Mouse (Mus musculus): ENCODE data around the gene Hic2. TPM values are rescaled to one million over a fixed set of nuclear protein-coding genes. Genes with fewer than 3 reads are reported as not detected.

Gene Hic2
- polyA plus RNA-seq, 1 experiment from 2014 or later, result 7.2 TPM

DNA sequence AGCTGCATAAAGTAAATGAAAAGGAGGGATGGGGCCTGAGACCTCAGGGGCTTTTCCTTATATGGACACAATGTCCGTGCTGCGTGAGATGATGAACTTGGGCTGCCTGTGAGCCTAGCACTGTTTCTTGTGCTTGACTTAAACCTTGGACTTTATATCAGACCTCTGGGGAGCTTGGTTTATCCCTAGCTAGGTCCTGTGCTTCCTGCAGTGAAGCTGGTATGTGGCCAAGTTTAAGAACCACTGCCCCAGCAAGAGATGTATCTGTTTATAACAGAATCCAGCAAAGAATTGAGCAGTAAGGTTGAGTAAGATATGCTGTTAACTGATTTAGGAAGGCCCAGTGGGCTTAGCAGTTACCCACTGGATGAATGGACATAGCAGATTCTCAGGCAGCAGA, 6.0 kb downstream of the Hic2 start:
- peaks cover 42% of the 10 kb centered on the region for H3K4me1 ChIP-seq
- no peaks in the 10 kb centered on the region for H3K9me3 ChIP-seq (replicated peaks)
- H3K4me3 ChIP-seq, result no peak overlapping the region
- H3K4me2 ChIP-seq, result no peak overlapping the region
- ATAC-seq, result no peak
- no peak overlapping the region for H3K27ac ChIP-seq
- H3K36me3 ChIP-seq (ENCODE audit: poor library complexity, severe bottlenecking), result no peaks in the 10 kb centered on the region
- WGBS, result 88% methylated on average over 2 of the region's 2 CpGs
- no peak overlapping the region for H3K9ac ChIP-seq
- H3K27me3 ChIP-seq, result no peaks in the 10 kb centered on the region

DNA sequence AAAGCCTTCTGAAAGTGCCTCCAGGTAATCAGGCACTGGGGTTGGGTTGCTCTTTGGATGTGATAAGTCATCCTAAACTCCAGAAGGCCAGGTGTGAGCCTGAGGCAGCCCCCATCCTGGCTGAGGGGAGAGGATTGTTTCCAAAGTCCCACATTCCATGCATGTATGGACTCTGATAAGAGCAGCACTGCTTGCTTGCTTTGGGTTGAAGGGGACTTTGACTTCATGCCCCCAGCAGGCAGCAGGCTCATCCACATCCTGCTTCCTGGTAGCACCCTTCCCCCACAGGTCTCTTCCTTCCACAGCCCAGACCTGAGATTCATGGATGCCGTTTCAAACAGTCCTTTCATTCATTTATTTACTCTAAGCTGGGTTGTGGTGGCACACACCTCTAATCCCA, 10.4 kb downstream of the Hic2 start:
- Histone ChIP-seq H3K4me2 (no peak overlapping the region), H3K4me3 (no peak overlapping the region), H3K27ac (no peak overlapping the region), H3K9me3 (replicated peaks) (no peaks in the 10 kb centered on the region), H3K4me1 (peaks cover 22% of the 10 kb centered on the region), H3K36me3 (ENCODE audit: poor library complexity, severe bottlenecking) (no peaks in the 10 kb centered on the region), H3K9ac (no peak overlapping the region), H3K27me3 (no peaks in the 10 kb centered on the region)
- ATAC-seq, result no peak
- 78% methylated on average over 1 of the region's 1 CpGs for WGBS

DNA sequence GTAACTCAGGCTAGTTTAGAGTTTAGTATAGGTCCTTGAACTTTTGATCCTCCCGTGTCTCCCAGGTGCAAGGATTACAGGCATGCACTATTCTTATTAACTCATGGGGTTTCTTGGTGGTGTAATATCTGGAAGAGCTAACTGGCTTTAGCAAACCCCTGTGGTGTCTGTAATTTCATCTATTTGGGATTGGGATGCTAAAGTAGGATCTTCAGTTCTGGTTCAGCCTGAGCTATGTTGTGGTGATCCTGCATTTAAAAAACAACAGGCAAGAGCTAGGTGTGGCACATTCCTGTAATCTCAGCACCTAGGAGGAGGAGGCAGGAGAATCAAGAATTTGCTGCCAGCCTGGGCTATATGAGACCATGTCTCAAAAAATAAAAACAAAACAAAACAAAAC, 11.6 kb downstream of the Hic2 start:
- 83% methylated on average over 1 of the region's 1 CpGs for WGBS
- Histone ChIP-seq H3K9me3 (replicated peaks) (no peaks in the 10 kb centered on the region), H3K9ac (no peak overlapping the region), H3K36me3 (ENCODE audit: poor library complexity, severe bottlenecking) (no peaks in the 10 kb centered on the region), H3K4me3 (no peak overlapping the region), H3K27me3 (no peaks in the 10 kb centered on the region), H3K27ac (no peak overlapping the region), H3K4me1 (peaks cover 14% of the 10 kb centered on the region), H3K4me2 (no peak overlapping the region)
- ATAC-seq, result no peak

DNA sequence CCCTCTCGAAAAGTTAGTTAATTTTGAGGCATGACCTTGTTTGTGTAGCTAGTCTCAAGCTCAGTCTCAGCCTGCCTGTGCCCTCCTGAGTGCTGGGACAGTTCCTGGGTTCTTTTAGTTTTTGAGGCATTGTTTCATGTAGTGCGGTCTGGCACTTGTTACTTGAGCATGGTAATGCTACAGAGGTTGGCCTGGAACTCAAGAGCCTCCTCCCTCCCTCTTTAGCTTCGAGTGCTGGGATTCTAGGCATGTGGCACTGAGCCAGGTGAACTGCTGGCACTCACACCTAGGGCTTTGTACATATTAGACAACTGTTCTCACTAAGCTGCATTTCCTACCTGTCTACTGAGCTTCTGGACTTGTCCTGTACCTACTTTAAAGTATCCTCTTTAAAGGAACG, 14.4 kb downstream of the Hic2 start:
- Histone ChIP-seq H3K4me2 (no peak overlapping the region), H3K27ac (no peak overlapping the region), H3K4me1 (peaks cover 33% of the 10 kb centered on the region), H3K4me3 (no peak overlapping the region), H3K9ac (no peak overlapping the region), H3K9me3 (replicated peaks) (no peaks in the 10 kb centered on the region), H3K27me3 (no peaks in the 10 kb centered on the region), H3K36me3 (ENCODE audit: poor library complexity, severe bottlenecking) (no peaks in the 10 kb centered on the region)
- no peak for ATAC-seq
- WGBS, result 71% methylated on average over 4 of the region's 4 CpGs

DNA sequence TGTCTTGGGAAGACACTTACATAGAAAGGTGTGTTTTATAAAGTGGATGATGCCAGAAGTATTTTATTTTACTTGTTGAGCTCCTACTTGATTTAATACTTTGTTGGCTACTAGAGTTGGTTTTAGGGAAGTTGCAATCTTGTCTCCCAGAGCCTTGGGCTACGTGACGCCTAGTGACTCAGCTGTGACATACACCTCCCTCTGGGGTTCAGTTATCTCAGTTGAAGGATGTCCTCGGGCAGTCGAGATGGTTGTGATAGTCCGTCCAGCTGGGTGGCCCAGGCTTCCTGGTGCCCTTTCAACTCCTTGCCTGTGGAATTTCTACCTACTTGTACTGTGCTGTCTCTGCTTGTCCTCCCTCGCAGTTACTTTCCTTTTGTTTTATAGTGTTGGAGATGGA, 15.8 kb downstream of the Hic2 start:
- Histone ChIP-seq H3K27me3 (no peaks in the 10 kb centered on the region), H3K27ac (no peak overlapping the region), H3K4me3 (no peak overlapping the region), H3K36me3 (ENCODE audit: poor library complexity, severe bottlenecking) (no peaks in the 10 kb centered on the region), H3K9me3 (replicated peaks) (no peaks in the 10 kb centered on the region), H3K4me1 (peaks cover 47% of the 10 kb centered on the region), H3K4me2 (no peak overlapping the region), H3K9ac (no peak overlapping the region)
- ATAC-seq, result no peak
- 91% methylated on average over 6 of the region's 6 CpGs for whole genome bisulfite sequencing

DNA sequence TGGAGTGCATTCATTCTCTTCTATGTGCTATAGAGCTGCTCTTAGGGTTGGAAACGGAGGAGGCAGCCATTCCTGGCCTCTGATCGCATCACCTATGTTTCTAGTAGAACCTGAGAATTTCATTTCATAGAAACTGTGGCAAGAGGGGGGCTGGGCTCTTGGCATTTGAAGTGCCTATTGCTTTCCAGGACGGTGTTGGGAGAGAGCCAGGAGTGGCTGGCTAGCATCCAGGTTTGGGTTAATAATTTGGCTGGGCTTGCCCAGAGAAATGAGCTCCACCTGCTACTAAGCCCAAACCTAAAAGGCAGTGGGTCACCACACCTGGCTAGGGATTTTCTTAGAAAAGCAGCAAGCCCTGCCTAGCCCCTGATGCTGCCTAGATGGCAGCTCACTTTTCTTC, 18.2 kb downstream of the Hic2 start:
- Histone ChIP-seq H3K9ac (no peak overlapping the region), H3K4me3 (no peak overlapping the region), H3K4me1 (peaks cover 51% of the 10 kb centered on the region), H3K27ac (peak overlapping the region; percentile 12; the same call in 1 of the 2 replicates), H3K4me2 (no peak overlapping the region), H3K9me3 (replicated peaks) (no peaks in the 10 kb centered on the region), H3K27me3 (no peaks in the 10 kb centered on the region), H3K36me3 (ENCODE audit: poor library complexity, severe bottlenecking) (peaks cover 14% of the 10 kb centered on the region; the same call in 1 of the 2 replicates)
- 42% methylated on average over 3 of the region's 3 CpGs for WGBS
- ATAC-seq, result peak; percentile 25; the same call in 1 of the 2 replicates

DNA sequence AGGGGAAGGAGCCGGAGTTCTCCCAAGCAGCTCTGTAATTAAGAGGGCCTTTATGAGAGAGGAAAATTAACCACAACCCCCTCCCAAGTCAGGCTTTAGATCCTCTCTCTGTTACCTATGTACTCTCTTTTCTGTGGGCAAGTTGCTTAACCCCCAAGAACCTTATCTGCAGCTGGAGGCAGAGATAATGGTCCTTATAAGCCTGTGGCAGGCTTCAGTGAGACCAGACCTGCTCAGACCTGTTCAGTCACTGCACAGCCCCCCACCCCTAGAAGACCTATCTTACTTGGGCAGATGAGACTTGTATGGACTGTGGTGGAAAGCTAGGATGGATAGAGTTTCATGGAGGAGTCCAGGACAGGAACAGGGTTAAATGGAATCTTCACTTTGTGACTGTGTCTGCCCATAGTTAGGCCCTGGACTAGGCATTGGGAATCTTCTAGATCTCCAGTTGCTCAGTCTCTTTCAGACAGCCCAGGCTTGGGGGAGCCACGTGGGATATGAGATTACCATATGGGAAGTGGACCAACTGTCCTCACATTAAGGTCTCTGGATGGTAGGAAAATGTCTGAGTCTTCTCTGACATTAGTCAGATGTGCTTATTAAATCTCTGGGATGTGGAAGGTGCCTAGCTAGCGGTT, 18.8 kb downstream of the Hic2 start:
- Histone ChIP-seq H3K36me3 (ENCODE audit: poor library complexity, severe bottlenecking) (peaks cover 21% of the 10 kb centered on the region), H3K4me3 (no peak overlapping the region), H3K4me2 (no peak overlapping the region), H3K27ac (no peak overlapping the region), H3K9ac (no peak overlapping the region), H3K9me3 (replicated peaks) (no peaks in the 10 kb centered on the region), H3K4me1 (peaks cover 50% of the 10 kb centered on the region), H3K27me3 (no peaks in the 10 kb centered on the region)
- WGBS, result 68% methylated on average over 3 of the region's 3 CpGs
- ATAC-seq, result no peak

DNA sequence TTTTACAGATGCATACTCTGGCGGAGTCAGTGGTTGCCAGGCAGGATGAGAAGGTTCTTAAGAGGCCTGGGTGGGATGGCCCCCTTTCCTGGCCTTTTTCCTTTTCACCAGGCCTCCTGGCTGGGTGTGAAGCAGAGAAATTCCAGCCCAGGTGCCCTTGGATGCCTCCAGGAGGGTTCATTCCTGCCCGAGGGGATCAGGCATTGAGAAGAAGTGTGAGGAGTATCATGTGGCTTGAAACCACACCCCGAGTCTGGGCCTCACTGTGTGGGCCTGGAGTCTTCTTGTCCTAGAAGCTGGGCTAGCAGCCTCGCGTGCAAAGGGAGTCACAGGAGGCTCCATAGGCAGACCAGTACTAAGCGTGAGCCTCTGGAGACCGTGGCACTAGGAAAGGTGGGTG, 19.5 kb downstream of the Hic2 start:
- no peak overlapping the region for H3K4me3 ChIP-seq
- WGBS, result 69% methylated on average over 7 of the region's 7 CpGs
- no peaks in the 10 kb centered on the region for H3K27me3 ChIP-seq
- H3K9ac ChIP-seq, result no peak overlapping the region
- no peak for ATAC-seq
- H3K9me3 ChIP-seq (replicated peaks), result no peaks in the 10 kb centered on the region
- peaks cover 27% of the 10 kb centered on the region for H3K36me3 ChIP-seq (ENCODE audit: poor library complexity, severe bottlenecking)
- H3K27ac ChIP-seq, result no peak overlapping the region
- H3K4me1 ChIP-seq, result peaks cover 44% of the 10 kb centered on the region
- no peak overlapping the region for H3K4me2 ChIP-seq

DNA sequence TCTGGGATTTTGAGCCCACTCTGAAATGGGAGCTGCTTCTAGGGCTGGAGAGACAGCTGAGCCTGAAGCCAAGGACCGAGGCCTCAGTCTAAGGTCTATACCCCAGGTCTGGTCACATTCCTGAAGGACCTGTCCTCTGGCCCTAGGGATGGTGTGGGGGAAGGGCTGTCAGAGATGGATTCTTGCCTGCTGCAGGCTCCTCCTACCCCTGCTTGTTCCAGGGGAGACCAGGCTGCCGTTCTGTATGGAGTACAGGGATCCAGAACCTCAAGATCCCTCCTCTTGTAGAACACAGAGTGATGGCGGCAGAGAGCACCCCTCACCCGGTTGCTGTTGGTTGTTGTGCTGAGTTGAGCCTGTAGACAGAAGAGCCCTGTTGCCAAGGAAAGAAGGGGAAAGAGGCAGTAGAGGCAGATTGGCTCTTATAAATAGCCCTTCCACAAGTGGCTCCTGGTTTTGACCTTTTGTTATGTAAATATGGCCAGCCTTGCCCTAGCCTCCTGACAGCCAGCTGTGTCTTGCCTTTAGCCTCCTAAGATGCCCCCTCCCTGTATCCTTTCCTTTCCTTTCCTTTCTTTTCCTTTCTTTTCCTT, 20.7 kb downstream of the Hic2 start:
- ATAC-seq, result no peak; the same call in 1 of the 2 replicates
- H3K27ac ChIP-seq, result peak overlapping the region; percentile 1; the same call in 1 of the 2 replicates

DNA sequence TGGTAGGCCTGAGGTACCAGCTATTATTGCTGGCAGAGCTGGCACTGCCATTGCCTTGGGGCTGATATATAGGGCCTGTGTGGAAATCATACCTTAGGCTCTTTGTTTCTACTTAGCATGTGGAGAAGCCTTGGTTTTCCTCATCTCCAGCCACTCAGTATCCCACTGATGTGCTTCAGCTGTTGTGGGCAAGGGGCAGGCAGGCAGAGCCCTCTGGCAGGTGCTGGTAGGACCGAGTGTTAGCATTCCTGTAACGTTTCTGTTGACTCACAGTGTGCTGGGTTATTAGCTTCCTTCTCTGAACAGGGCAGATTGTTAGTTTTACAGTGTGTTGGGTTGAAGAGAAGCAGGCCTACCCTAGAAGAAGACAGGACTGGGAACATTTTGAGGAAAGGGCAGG, 21.9 kb downstream of the Hic2 start:
- Histone ChIP-seq H3K4me2 (no peak overlapping the region), H3K9me3 (replicated peaks) (no peaks in the 10 kb centered on the region), H3K4me3 (no peak overlapping the region), H3K4me1 (peaks cover 41% of the 10 kb centered on the region), H3K27me3 (no peaks in the 10 kb centered on the region), H3K9ac (no peak overlapping the region), H3K27ac (no peak overlapping the region), H3K36me3 (ENCODE audit: poor library complexity, severe bottlenecking) (peaks cover 51% of the 10 kb centered on the region)
- ATAC-seq, result no peak
- WGBS, result 77% methylated on average over 2 of the region's 2 CpGs

More for the DNA sequence above, 20.7 kb downstream of the Hic2 start:
- H3K36me3 ChIP-seq (ENCODE audit: poor library complexity, severe bottlenecking), result peaks cover 40% of the 10 kb centered on the region
- H3K27me3 ChIP-seq, result no peaks in the 10 kb centered on the region
- peaks cover 41% of the 10 kb centered on the region for H3K4me1 ChIP-seq
- no peak overlapping the region for H3K9ac ChIP-seq
- H3K9me3 ChIP-seq (replicated peaks), result no peaks in the 10 kb centered on the region
- H3K4me3 ChIP-seq, result no peak overlapping the region
- H3K4me2 ChIP-seq, result no peak overlapping the region
- WGBS, result 17% methylated on average over 4 of the region's 4 CpGs

DNA sequence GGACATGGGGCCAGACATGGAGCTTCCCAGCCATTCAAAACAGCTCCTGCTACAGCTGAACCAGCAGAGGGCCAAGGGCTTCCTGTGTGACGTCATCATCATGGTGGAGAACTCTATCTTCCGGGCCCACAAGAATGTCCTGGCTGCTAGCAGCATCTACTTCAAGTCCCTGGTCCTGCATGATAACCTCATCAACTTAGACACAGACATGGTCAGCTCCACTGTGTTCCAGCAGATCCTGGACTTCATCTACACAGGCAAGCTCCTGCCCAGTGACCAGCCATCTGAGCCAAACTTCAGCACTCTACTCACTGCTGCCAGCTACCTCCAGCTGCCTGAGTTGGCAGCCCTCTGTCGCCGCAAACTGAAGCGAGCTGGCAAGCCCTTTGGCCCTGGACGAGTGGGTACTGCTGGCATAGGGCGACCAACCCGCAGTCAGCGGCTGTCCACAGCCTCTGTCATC, 24.0 kb downstream of the Hic2 start:
- Histone ChIP-seq H3K27ac (no peak overlapping the region), H3K27me3 (no peaks in the 10 kb centered on the region), H3K9me3 (replicated peaks) (no peaks in the 10 kb centered on the region), H3K4me2 (no peak overlapping the region), H3K4me1 (peaks cover 22% of the 10 kb centered on the region), H3K4me3 (no peak overlapping the region), H3K9ac (no peak overlapping the region), H3K36me3 (ENCODE audit: poor library complexity, severe bottlenecking) (peaks cover 68% of the 10 kb centered on the region)
- WGBS, result 90% methylated on average over 9 of the region's 9 CpGs
- ATAC-seq, result no peak

DNA sequence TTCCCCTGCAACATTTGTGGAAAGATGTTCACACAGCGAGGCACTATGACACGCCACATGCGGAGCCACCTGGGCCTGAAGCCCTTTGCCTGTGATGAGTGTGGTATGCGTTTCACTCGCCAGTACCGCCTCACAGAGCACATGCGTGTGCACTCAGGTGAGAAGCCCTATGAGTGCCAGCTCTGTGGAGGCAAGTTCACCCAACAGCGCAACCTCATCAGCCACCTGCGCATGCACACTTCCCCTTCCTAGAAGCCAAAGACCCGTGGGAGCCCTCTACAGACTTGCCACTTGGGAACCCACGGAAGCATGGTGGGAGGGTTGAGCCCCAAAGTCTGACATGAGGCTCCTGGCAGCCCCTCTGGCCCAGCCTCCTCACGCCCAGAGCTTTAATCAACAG, 25.5 kb downstream of the Hic2 start:
- Histone ChIP-seq H3K9ac (no peak overlapping the region), H3K4me2 (no peak overlapping the region), H3K4me1 (peaks cover 6% of the 10 kb centered on the region), H3K4me3 (no peak overlapping the region), H3K36me3 (ENCODE audit: poor library complexity, severe bottlenecking) (peaks cover 74% of the 10 kb centered on the region), H3K27me3 (no peaks in the 10 kb centered on the region), H3K27ac (no peak overlapping the region), H3K9me3 (replicated peaks) (no peaks in the 10 kb centered on the region)
- no peak for ATAC-seq
- 92% methylated on average over 12 of the region's 12 CpGs for WGBS

DNA sequence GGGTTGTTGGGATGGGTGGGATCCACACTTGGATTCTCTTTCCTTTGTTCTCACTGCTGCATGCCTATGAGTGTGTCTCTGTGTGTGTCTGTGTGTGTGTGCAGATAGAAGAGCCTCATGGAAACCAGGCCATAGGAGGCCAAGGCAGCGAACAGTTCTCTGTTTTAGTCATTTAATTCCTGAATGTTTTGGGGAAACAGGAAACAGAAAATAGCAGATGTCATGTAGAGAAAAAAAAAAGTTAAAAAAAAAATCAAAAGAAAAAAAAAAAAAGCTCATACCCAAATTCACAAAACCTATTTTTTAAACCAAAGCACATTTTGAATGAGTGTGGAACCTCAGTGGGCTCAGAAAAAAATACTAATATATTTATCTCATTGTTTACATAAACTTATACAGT, 28.0 kb downstream of the Hic2 start:
- Histone ChIP-seq H3K27me3 (no peaks in the 10 kb centered on the region), H3K4me3 (no peak overlapping the region), H3K36me3 (ENCODE audit: poor library complexity, severe bottlenecking) (peaks cover 60% of the 10 kb centered on the region), H3K9ac (no peak overlapping the region), H3K4me2 (no peak overlapping the region), H3K4me1 (no peaks in the 10 kb centered on the region), H3K9me3 (replicated peaks) (no peaks in the 10 kb centered on the region), H3K27ac (no peak overlapping the region)
- ATAC-seq, result no peak
- 90% methylated on average over 1 of the region's 1 CpGs for WGBS
